Mouse (Mus musculus) lung, adult 2 months (tissue): ENCODE data around the gene Pabpn1l. TPM values are rescaled to one million over a fixed set of nuclear protein-coding genes. Genes with fewer than 3 reads are reported as not detected.

ENCODE experiments used
- DNase-seq: peaks from one replicate; pipeline ENCODE4 v3.0.0; 2022
- H3K4me1 ChIP-seq: fragments of 200-500 bp; 2 replicates; pipeline ENCODE4 v1.6.1; 2011; ENCODE audit warnings: low read length; ENCODE audit not compliant: control insufficient read depth, insufficient read depth
- H3K4me3 ChIP-seq: fragments of 200-500 bp; replicated peaks from 2 replicates; pipeline ENCODE3; 2011; ENCODE audit warnings: low read depth, mild to moderate bottlenecking, control low read depth, low read length; ENCODE audit errors: extremely low read depth
- CTCF ChIP-seq: fragments of 200-500 bp; IDR thresholded peaks from 2 replicates; pipeline ENCODE4 v1.5.1; 2011; ENCODE audit warnings: mild to moderate bottlenecking, low read length, control low read depth; ENCODE audit not compliant: insufficient read depth
- POLR2A ChIP-seq: fragments of 200-500 bp; IDR thresholded peaks from 2 replicates; pipeline ENCODE4 v1.6.1; 2011; ENCODE audit warnings: low read depth, mild to moderate bottlenecking, control low read depth, low read length, borderline replicate concordance; ENCODE audit errors: extremely low read depth
- WGBS: fragments of 180-500 bp; shearing (Covaris S2); methylation state at CpG from one replicate; pipeline ENCODE4 v1.1.7; 2018; 5-methylcytosine and 5-hydroxymethylcytosine counted together
- polyA plus RNA-seq: library from polyadenylated mRNA; depleted of rRNA; stranded (reverse); fragments of >200 nt; gene quantifications from 2 replicates; pipeline ENCODE4 v1.2.3, GENCODE M21; 2012

The Pabpn1l gene
- polyA plus RNA-seq, 1 experiment: not detected

- WGBS: 47% methylated on average over 1 of the region's 1 CpGs
- TF ChIP-seq CTCF: no peak
- no peak for TF ChIP-seq POLR2A
- Histone ChIP-seq H3K4me1 (no peaks in the 10 kb centered on the region), H3K4me3 (no peak overlapping the region)
- no peak for DNase-seq
These were observed 17.9 kb downstream of the Pabpn1l start for GRCm38 (mm10) chr8:122604640-122605039.

GRCm38 (mm10) chr8:122600666-122601065 lies 21.9 kb downstream of the Pabpn1l start:
- TF ChIP-seq POLR2A (no peak), CTCF (no peak)
- 91% methylated on average over 9 of the region's 9 CpGs for WGBS
- Histone ChIP-seq H3K4me1 (no peaks in the 10 kb centered on the region), H3K4me3 (no peak overlapping the region)
- no peak for DNase-seq

- TF ChIP-seq POLR2A (no peak), CTCF (no peak)
- no peak for DNase-seq
- Histone ChIP-seq H3K4me3 (no peak overlapping the region), H3K4me1 (no peaks in the 10 kb centered on the region)
- 51% methylated on average over 4 of the region's 4 CpGs for WGBS
These were observed 26.5 kb downstream of the Pabpn1l start for GRCm38 (mm10) chr8:122596031-122596430.

- 85% methylated on average over 19 of the region's 19 CpGs for WGBS
- DNase-seq: no peak
- H3K4me1 ChIP-seq: no peaks in the 10 kb centered on the region
- TF ChIP-seq POLR2A: no peak
- no peak for TF ChIP-seq CTCF
- H3K4me3 ChIP-seq: no peak overlapping the region
These were observed 28.6 kb downstream of the Pabpn1l start for GRCm38 (mm10) chr8:122593783-122594507.

GRCm38 (mm10) chr8:122593240-122593639 lies 29.3 kb downstream of the Pabpn1l start:
- WGBS: 73% methylated on average over 12 of the region's 12 CpGs
- TF ChIP-seq CTCF: no peak
- TF ChIP-seq POLR2A: no peak
- H3K4me3 ChIP-seq: no peak overlapping the region
- no peak for DNase-seq
- H3K4me1 ChIP-seq: no peaks in the 10 kb centered on the region

- H3K4me3 ChIP-seq: no peak overlapping the region
- WGBS: 92% methylated on average over 10 of the region's 10 CpGs
These were observed 35.8 kb downstream of the Pabpn1l start for GRCm38 (mm10) chr8:122586749-122587148.

GRCm38 (mm10) chr8:122586171-122586570 lies 36.4 kb downstream of the Pabpn1l start:
- DNase-seq: no peak
- H3K4me1 ChIP-seq: no peaks in the 10 kb centered on the region
- TF ChIP-seq CTCF: no peak
- TF ChIP-seq POLR2A: no peak
- 81% methylated on average over 7 of the region's 7 CpGs for WGBS
- no peak overlapping the region for H3K4me3 ChIP-seq

More at GRCm38 (mm10) chr8:122586749-122587148, 35.8 kb downstream of the Pabpn1l start:
- no peak for TF ChIP-seq POLR2A
- no peak for TF ChIP-seq CTCF
- DNase-seq: no peak
- H3K4me1 ChIP-seq: no peaks in the 10 kb centered on the region

GRCm38 (mm10) chr8:122585411-122585891 lies 37.1 kb downstream of the Pabpn1l start:
- DNase-seq: no peak
- Histone ChIP-seq H3K4me3 (no peak overlapping the region), H3K4me1 (no peaks in the 10 kb centered on the region)
- 50% methylated on average over 14 of the region's 14 CpGs for WGBS
- TF ChIP-seq POLR2A (no peak), CTCF (no peak)

- no peak for DNase-seq
- no peak for TF ChIP-seq CTCF
- no peak for TF ChIP-seq POLR2A
- 86% methylated on average over 9 of the region's 9 CpGs for WGBS
- H3K4me1 ChIP-seq: no peaks in the 10 kb centered on the region
- no peak overlapping the region for H3K4me3 ChIP-seq
These were observed 37.6 kb downstream of the Pabpn1l start for GRCm38 (mm10) chr8:122584981-122585380.

GRCm38 (mm10) chr8:122580926-122581325 lies 41.6 kb downstream of the Pabpn1l start:
- WGBS: 43% methylated on average over 15 of the region's 15 CpGs
- peaks cover 5% of the 10 kb centered on the region for H3K4me1 ChIP-seq
- no peak overlapping the region for H3K4me3 ChIP-seq
- no peak for DNase-seq
- TF ChIP-seq CTCF (no peak), POLR2A (no peak)
